Mouse (Mus musculus) left cerebral cortex, adult 18-20 months (tissue): ENCODE results near the gene 4933427I04Rik. TPM values are rescaled to one million over a fixed set of nuclear protein-coding genes. Genes with fewer than 3 reads are reported as not detected.

Experiments
- total RNA-seq, 2 experiments: library from RNA; stranded (reverse); gene quantifications; 2 replicates each; pipeline ENCODE4 v1.2.3; 2021

The 4933427I04Rik gene
- total RNA-seq, 2 experiments from 2014 or later, result not detected

Other genes starting within 250 kb of the 4933427I04Rik start
- 100 to 1,000 TPM; 213 to 220 TPM for gene Macf1, start 175.3 kb upstream of the 4933427I04Rik start, total RNA-seq
- 100 to 1,000 TPM; 183 to 205 TPM for gene Ndufs5, start 141.5 kb upstream of the 4933427I04Rik start, total RNA-seq
- 10 to 100 TPM; 60.7 to 66.4 TPM for gene Akirin1, start 109.3 kb upstream of the 4933427I04Rik start, total RNA-seq
- under 1 TPM in 1 of 2 experiments, not detected in 1; 0.40 TPM for gene Rhbdl2, start 71.8 kb upstream of the 4933427I04Rik start, total RNA-seq
- gene Mycbp, start 45.2 kb downstream of the 4933427I04Rik start, total RNA-seq, result 10 to 100 TPM; 12.3 to 14.0 TPM
- gene Rragc, start 57.8 kb downstream of the 4933427I04Rik start, total RNA-seq, result 10 to 100 TPM; 63.8 to 63.9 TPM
- not detected for gene 4930535I16Rik, start 58.3 kb downstream of the 4933427I04Rik start, total RNA-seq